Mouse (Mus musculus) brain, embryonic 14.5 days (tissue): ENCODE measurements around the gene Rrp9.

ENCODE experiments used
- CTCF ChIP-seq: fragments of 200-500 bp; IDR thresholded peaks from 2 replicates; pipeline ENCODE4 v1.5.1; 2012; ENCODE audit warnings: inconsistent platforms, mild to moderate bottlenecking, moderate library complexity, borderline replicate concordance; ENCODE audit not compliant: insufficient read depth, insufficient read length; ENCODE audit errors: extremely low read depth
- POLR2A ChIP-seq: fragments of 200-500 bp; IDR thresholded peaks from 2 replicates; pipeline ENCODE4 v1.6.1; 2012; ENCODE audit warnings: mild to moderate bottlenecking, inconsistent platforms, borderline replicate concordance; ENCODE audit not compliant: poor library complexity, insufficient read depth, insufficient read length, severe bottlenecking; ENCODE audit errors: extremely low read depth

DNA sequence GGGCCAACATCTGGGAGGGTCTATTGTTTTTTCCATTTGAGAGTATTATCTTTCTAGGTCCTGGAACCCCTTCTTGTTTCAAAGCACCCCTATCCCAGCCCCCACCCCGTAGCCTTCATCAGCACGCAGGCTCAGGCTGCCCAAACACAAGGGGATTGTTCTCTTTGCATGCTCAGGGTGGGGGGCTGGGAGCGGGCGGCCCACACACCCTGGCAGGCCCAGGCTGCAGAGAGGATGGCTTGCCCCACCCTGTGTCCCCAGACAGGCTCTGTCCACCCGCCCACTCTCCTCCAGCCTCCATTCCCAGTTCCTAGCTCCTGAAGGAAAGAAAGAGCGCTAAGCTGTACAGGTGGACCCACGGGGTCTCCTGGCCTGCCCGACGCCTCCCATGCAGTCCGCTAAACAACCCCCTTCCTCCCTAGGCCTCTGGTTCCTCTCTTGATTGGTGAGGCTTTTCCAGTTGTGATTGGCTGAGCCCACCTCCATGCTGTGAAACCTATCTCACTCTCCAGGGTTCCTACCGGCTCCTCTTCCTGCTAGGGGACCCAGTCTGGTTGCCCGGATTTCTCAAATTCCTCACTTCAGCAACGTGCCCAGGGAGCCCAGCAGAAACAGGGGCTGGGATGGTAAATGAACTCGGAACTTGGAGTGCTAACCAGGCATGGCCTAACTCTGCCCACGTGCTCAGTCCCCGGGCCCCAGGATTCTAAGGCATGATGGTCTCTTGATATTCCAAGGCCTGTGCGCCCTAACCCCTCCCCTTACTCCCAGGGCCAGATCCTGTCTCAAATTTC is 20.7 kb upstream of the Rrp9 start:
- TF ChIP-seq CTCF (no peak), POLR2A (peak; percentile 25; the same call in 1 of the 2 replicates)
